Mouse (Mus musculus) liver, adult 2 months (tissue): ENCODE measurements around the gene Igdcc3. TPM values are rescaled to one million over a fixed set of nuclear protein-coding genes. Genes with fewer than 3 reads are reported as not detected.

Experiments used
- DNase-seq: peaks from one replicate; pipeline ENCODE4 v3.0.0-alpha.2; 2011; ENCODE audit warnings: low read depth, low spot score; ENCODE audit errors: extremely low read depth
- H3K27ac ChIP-seq: fragments of 200-500 bp; replicated peaks from 2 replicates; pipeline ENCODE4 v1.5.1; 2012; ENCODE audit warnings: low read depth, mild to moderate bottlenecking, control low read depth, inconsistent platforms, low read length; ENCODE audit not compliant: insufficient read depth
- H3K27me3 ChIP-seq: fragments of 200-500 bp; 2 replicates; pipeline ENCODE4 v1.6.1; 2012; ENCODE audit warnings: mild to moderate bottlenecking, moderate library complexity, low read length, inconsistent platforms; ENCODE audit not compliant: control insufficient read depth, insufficient read depth
- H3K36me3 ChIP-seq: fragments of 200-500 bp; 2 replicates; pipeline ENCODE4 v1.6.1; 2012; ENCODE audit warnings: low read length, inconsistent platforms; ENCODE audit not compliant: control insufficient read depth, insufficient read depth
- H3K4me1 ChIP-seq: fragments of 200-500 bp; 2 replicates; pipeline ENCODE4 v1.6.1; 2011; ENCODE audit warnings: low read length; ENCODE audit not compliant: control insufficient read depth, insufficient read depth
- H3K4me3 ChIP-seq: fragments of 200-500 bp; 2 replicates; pipeline ENCODE4 v1.5.1; 2011; ENCODE audit warnings: low read depth, mild to moderate bottlenecking, control low read depth, low read length, moderate library complexity; ENCODE audit not compliant: insufficient read depth
- H3K79me2 ChIP-seq: fragments of 200-500 bp; 2 replicates; pipeline ENCODE4 v1.6.1; 2012; ENCODE audit warnings: inconsistent platforms, mild to moderate bottlenecking, low read length, moderate library complexity; ENCODE audit not compliant: control insufficient read depth, insufficient read depth
- H3K9ac ChIP-seq: fragments of 200-500 bp; 2 replicates; pipeline ENCODE4 v1.6.1; 2012; ENCODE audit warnings: low read depth, mild to moderate bottlenecking, control low read depth, inconsistent platforms, low read length
- CTCF ChIP-seq: fragments of 200-500 bp; IDR thresholded peaks from 2 replicates; pipeline ENCODE4 v1.5.1; 2011; ENCODE audit warnings: low read depth, low read length, control low read depth
- POLR2A ChIP-seq: fragments of 200-500 bp; IDR thresholded peaks from 2 replicates; pipeline ENCODE4 v1.6.1; 2011; ENCODE audit warnings: low read length, control low read depth; ENCODE audit not compliant: insufficient read depth; ENCODE audit errors: extremely low read depth
- WGBS: fragments of 180-500 bp; shearing (Covaris S2); methylation state at CpG from one replicate; pipeline ENCODE4 v1.1.7; 2018; 5-methylcytosine and 5-hydroxymethylcytosine counted together
- polyA plus RNA-seq: library from polyadenylated mRNA; depleted of rRNA; stranded (reverse); fragments of >200 nt; gene quantifications from 2 replicates; pipeline ENCODE4 v1.2.3, GENCODE M21; 2012; rRNA removed
- total RNA-seq: library from RNA; depleted of rRNA; stranded (reverse); fragments of >200 nt; gene quantifications from 2 replicates; pipeline ENCODE4 v1.2.3, GENCODE M21; 2014; rRNA removed

Igdcc3 gene
- not detected in 2 replicates for total RNA-seq
- polyA plus RNA-seq = not detected in 2 replicates

DNA sequence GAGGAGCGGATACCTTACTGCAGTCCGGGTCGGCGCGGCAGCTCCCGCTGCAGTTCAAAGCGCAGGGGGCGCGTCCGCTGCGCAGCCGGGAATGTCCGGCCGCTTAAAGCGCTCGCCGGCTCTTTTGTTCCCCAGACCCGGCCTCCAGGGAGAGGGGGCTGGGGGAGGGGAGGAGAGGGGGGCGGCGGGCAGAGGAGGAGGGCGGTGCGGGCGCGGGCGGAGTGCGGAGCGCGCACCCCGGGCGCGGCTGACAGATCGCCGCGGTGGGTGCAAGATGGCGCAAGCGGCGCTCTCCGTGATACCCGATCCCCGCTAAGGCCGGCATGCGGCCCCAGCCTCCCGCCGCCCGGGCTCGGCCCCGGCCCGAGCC is at the start of gene Igdcc3:
Gene Igdcc3, plus strand, starts transcription at position 254 of the 370 bp plus-strand sequence.
- Histone ChIP-seq H3K4me3 (peak within 1 kb of the TSS; percentile 45; the same call in 1 of the 2 replicates), H3K27ac (no peak within 1 kb of the TSS), H3K27me3 (peaks cover 8% of the 10 kb centered on the region), H3K4me1 (no peaks in the 10 kb centered on the region), H3K79me2 (no peaks in the 10 kb centered on the region), H3K9ac (peak within 1 kb of the TSS; percentile 43), H3K36me3 (no peaks in the 10 kb centered on the region)
- TF ChIP-seq CTCF (no peak), POLR2A (no peak)
- under 1% methylated on average over 43 of the region's 48 CpGs for WGBS
- no peak for DNase-seq

DNA sequence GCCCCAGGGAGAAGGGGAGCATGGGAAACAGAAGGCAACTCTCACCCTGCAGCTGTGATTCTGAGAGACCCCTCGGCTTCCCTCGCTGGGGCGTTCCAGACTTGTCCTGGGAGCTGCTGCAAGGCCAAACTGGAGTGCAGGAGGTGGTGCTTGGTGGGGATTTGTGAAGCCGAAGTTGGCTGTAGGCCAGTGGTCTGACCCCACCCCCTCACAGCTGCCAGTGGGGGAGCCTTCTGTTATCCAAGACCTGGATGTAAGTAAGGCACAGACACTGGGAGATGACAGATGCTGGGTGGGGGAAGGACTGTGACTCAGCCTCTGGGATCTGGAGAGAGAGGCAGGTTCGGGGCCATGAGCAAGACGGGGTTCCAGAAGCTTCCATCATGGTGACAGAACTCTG is 46.8 kb upstream of the Igdcc3 start:
- H3K9ac ChIP-seq = no peak overlapping the region
- TF ChIP-seq POLR2A (no peak), CTCF (no peak)
- no peak for DNase-seq

DNA sequence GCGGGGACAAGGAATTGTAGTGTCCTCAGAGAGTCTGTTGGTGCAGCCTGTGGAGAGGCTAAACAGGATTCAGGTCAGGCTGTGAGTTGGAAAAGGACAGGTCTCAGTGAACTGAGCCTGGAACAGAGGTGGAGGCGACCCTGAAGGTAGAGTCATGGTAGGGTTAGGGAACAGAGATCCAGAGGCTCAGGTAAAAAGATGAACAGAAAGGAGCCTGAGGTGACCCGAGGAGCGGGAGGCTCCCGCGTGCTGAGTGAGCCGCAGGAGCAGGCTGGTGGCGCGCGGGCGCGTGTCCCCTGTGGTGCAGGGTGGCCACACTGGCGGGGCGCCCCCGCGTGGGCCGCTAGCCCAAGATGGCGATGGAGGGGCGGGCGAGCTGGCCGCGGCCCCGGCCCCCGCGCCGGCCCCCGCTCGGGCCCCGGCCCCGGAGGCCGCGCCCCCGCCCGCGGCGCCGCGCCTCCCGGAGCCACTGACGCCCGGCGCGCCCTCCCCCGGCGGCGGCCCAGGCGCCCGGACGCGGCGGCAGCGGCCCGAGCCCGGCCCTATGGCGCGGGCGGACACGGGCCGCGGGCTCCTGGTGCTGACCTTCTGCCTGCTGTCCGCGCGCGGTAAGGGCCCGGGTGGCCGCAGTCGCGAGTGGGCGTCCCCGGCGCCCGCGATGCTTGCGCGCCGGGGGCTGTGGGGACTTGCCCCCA is 39.9 kb upstream of the Igdcc3 start, which contains the start of gene Igdcc4:
Gene Igdcc4, plus strand, starts transcription at position 496 of the 695 bp plus-strand sequence.
- H3K4me3 ChIP-seq = peak within 1 kb of the TSS; percentile 55
- H3K9ac ChIP-seq = peak within 1 kb of the TSS; percentile 41; the same call in 1 of the 2 replicates
- H3K27me3 ChIP-seq = peaks cover 19% of the 10 kb centered on the region
- 0 out of 2 replicates have a peak, but pooled peaks cover 7% of the 10 kb centered on the region for H3K4me1 ChIP-seq
- no peak within 1 kb of the TSS for H3K27ac ChIP-seq
- DNase-seq = no peak
- H3K36me3 ChIP-seq = no peaks in the 10 kb centered on the region
- TF ChIP-seq POLR2A (no peak), CTCF (no peak)
- H3K79me2 ChIP-seq = no peaks in the 10 kb centered on the region
- 11% methylated on average over 76 of the region's 76 CpGs for WGBS

More for the DNA sequence above, 46.8 kb upstream of the Igdcc3 start:
- no peaks in the 10 kb centered on the region for H3K36me3 ChIP-seq
- H3K79me2 ChIP-seq = no peaks in the 10 kb centered on the region
- no peak overlapping the region for H3K27ac ChIP-seq
- H3K27me3 ChIP-seq = no peaks in the 10 kb centered on the region
- H3K4me3 ChIP-seq = no peak overlapping the region
- no peaks in the 10 kb centered on the region for H3K4me1 ChIP-seq
- 69% methylated on average over 6 of the region's 6 CpGs for WGBS

DNA sequence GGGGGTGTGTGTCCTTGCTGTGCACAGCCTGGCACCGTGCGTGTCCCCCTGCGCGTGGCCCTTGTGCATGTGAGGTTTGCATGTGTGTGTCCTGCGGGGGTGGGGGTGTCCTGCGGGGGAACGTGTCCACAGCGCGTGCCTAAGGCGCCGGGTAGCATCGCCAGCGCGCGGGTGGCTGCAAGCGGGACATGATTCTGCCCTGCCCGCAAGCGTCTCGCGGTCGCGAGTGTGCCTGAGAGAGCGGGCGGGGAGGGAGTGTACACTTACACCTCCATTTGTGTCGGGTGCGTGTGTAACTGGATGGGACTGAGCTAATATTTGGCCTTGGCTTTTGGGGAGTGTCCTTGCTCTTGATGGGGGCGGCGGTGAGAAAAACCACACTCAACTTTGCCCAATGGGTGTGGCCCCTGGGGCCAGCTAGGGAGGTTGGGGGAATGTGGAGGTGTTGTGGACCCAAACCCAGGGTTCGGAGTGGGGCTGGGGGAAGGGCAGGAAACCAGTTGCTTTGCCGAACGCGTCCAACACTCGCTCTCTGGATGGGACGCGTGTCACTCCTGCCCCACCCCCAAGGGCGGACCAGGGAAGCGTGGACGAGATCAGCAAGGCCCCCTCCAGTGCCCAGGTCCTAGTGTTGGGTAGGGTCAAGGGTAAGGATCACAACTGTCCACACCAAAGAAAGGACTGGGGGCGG is 39.2 kb upstream of the Igdcc3 start:
- no peak for TF ChIP-seq CTCF
- no peak for TF ChIP-seq POLR2A
- DNase-seq = no peak
- Histone ChIP-seq H3K36me3 (no peaks in the 10 kb centered on the region), H3K4me3 (peak overlapping the region; percentile 55), H3K27ac (no peak overlapping the region), H3K4me1 (0 out of 2 replicates have a peak, but pooled peaks cover 7% of the 10 kb centered on the region), H3K79me2 (no peaks in the 10 kb centered on the region), H3K9ac (peak overlapping the region; percentile 41; the same call in 1 of the 2 replicates), H3K27me3 (peaks cover 19% of the 10 kb centered on the region)
- WGBS = under 1% methylated on average over 39 of the region's 39 CpGs

DNA sequence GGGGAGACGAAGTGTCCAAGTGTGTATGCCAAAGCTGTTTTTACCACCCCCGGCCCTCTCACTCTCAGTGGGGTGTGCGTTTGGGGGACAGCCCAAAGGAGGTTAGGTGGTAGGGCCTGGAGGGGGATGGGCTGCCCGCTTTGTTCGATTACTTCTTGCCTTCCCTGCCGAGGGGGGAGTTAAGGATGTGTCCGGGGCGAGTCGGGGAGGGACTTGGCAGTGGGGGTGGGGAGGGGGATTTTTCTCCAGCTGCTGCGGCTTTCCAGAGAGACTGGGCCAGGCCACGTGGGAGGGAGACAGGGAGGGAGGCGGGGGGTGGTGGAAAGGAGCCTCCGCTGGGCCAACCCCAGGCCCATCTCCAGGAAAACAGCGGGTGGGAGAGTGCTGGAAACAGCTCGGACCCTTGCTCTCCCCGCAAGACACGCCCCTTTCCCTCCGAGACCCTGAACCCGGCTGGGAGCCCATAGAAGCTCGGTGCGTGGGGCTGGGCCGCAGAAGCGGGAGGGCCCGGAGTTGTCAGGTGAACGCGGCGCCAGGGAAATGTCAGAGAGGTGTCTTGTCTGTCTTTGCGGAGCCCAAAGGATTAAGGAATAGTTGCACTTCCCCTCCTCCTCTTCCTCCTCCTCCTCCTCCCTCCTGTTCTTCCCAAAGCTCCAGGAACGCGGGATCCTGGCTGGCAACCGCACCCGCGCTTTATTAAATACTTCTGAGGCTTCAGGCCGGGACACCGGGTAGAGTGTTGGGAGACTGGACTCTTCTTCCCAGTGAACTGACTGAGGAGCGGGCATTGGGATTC is 38.4 kb upstream of the Igdcc3 start:
- 16% methylated on average over 36 of the region's 36 CpGs for WGBS
- Histone ChIP-seq H3K4me3 (peak overlapping the region; percentile 17; the same call in 1 of the 2 replicates), H3K4me1 (0 out of 2 replicates have a peak, but pooled peaks cover 7% of the 10 kb centered on the region), H3K9ac (no peak overlapping the region), H3K36me3 (no peaks in the 10 kb centered on the region), H3K27me3 (peaks cover 19% of the 10 kb centered on the region), H3K79me2 (no peaks in the 10 kb centered on the region), H3K27ac (no peak overlapping the region)
- TF ChIP-seq POLR2A (no peak), CTCF (no peak)
- no peak for DNase-seq
